27 mouse cellular contexts compared by ENCODE assay signal in genomic region chr8:85313036-85313435, GRCm38 (mm10).
"Had no signal": no experiment of that assay in that cellular context is flagged by ENCODE, and none has a peak within 500 bp of the region (broad histone marks: within the 10 kb centered on the region; RNA-seq: fewer than 3 reads in every experiment).

No protein-coding gene starts in this region.

- H3K4me3 ChIP-seq: gastrocnemius, adult 2 months; heart, embryonic 10.5 days; heart, embryonic 12.5 days; hindbrain, embryonic 10.5 days; hindbrain, embryonic 12.5 days; intestine, embryonic 15.5 days; kidney, embryonic 15.5 days; limb, embryonic 13.5 days; limb, embryonic 15.5 days had no signal

- H3K9ac ChIP-seq: heart, embryonic 12.5 days; hindbrain, embryonic 12.5 days; hindbrain, embryonic 14.5 days; intestine, embryonic 15.5 days; kidney, embryonic 15.5 days; limb, embryonic 13.5 days; limb, embryonic 15.5 days had no signal

- ATAC-seq: hindbrain, embryonic 16.5 days; inflammation-experienced regulatory T-cells, adult 6 months; intestine, embryonic 15.5 days; intestine, postnatal 0 days had no signal

- H3K27ac ChIP-seq: gastrocnemius, adult 2 months; heart, embryonic 10.5 days; hindbrain, embryonic 10.5 days; hindbrain, embryonic 12.5 days; hindbrain, embryonic 14.5 days; intestine, embryonic 15.5 days; kidney, embryonic 15.5 days; kidney, postnatal 0 days; limb, embryonic 13.5 days; limb, embryonic 15.5 days had no signal

- H3K9me3 ChIP-seq: heart, embryonic 10.5 days; heart, embryonic 12.5 days; hindbrain, embryonic 12.5 days; intestine, embryonic 15.5 days; kidney, embryonic 15.5 days; limb, embryonic 15.5 days had no signal

- H3K4me1 ChIP-seq: heart, embryonic 10.5 days; heart, embryonic 12.5 days; hindbrain, embryonic 10.5 days; hindbrain, embryonic 12.5 days; intestine, embryonic 15.5 days; kidney, embryonic 15.5 days; limb, embryonic 13.5 days; limb, embryonic 15.5 days had no signal

- H3K4me2 ChIP-seq: heart, embryonic 12.5 days; hindbrain, embryonic 12.5 days; hindbrain, embryonic 14.5 days; intestine, embryonic 15.5 days; kidney, embryonic 15.5 days; limb, embryonic 13.5 days; limb, embryonic 15.5 days; liver, embryonic 11.5 days had no signal

- DNase-seq: gastrocnemius, adult 2 months; gastrocnemius, postnatal 10 days; gastrocnemius, postnatal 25 days; heart, adult 18-20 months; heart, postnatal 10 days; heart, postnatal 4 days; kidney, adult 18-20 months; kidney, adult 9 months; kidney, postnatal 14 days; kidney, postnatal 36 days; layer of hippocampus, adult 9-11 months; layer of hippocampus, postnatal 36 days; left cerebral cortex, postnatal 4 days had no signal

- H3K27me3 ChIP-seq: heart, embryonic 12.5 days; hindbrain, embryonic 12.5 days; intestine, embryonic 15.5 days; kidney, embryonic 15.5 days; limb, embryonic 13.5 days; limb, embryonic 15.5 days had no signal
